Mouse (Mus musculus) 416B (cell line): ENCODE results near the gene Gm14412.
A peak's percentile ranks its signal among the peaks of the same experiment; 100 is the strongest.
"Not testable (repeated sequence)": the region's sequence is repeated elsewhere in the genome, so short reads cannot be mapped to it uniquely, and the experiment has no call there.

Experiments used
- DNase-seq: peaks from one replicate; pipeline ENCODE4 v3.0.0; 2011; ENCODE audit warnings: low read depth

The Gm14412 gene

DNA sequence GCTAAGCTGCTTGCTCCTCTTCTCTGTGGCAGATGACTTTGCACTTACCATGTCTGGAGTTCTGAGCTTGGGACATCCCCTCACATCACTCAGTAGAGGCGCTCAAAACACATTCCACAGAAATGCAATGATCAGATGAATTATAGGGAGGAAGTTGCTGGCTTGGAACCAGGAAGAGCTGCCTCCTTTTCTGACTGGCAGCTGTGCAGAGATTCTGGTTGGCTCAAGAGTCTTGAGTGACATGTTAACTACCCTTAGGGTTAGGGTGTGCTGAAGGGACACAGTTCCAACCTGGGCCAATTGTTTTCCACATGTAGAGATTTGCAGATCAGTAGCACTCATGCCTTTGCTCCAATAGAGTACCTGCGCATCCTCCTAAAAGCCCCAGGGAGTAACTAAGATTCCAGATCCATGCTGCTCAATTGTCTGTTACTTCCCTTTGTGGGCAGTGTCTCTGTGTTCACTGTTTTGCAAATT, at the start of gene Gm14412:
TSS of gene Gm14412 (minus strand) at position 51 of the 477 bp plus-strand sequence.
- DNase-seq = not testable (repeated sequence)

DNA sequence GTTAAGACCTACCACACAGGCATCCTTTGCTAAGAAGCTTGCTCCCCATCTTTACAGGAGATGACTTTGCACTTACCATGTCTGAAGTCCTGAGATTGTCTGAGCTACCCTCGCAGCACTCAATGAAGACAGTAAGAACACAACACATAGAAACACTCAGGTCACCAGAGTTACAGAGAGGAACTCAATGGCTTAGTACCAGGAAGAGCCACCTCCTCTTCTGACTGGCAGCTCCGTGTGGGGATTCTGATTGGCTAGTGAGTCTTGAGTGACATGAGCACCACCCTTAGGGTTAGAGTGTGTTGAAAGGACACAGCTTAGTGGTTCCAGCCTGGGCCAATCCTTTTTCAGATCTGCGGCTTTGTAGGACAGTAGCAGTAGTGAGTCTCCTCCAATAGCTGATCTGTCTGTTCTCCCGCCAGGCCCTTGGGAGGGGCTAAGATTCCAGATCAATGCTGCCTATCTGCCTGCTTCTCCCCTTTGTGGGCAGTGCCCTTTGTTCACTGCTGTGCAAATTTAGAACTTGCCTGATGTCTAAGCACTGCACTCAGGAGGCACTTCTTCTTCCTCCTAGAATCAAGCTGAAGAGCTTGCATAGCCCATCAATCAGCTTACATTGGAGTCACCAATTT, 5.7 kb upstream of the Gm14412 start:
- DNase-seq = peak; percentile 82

DNA sequence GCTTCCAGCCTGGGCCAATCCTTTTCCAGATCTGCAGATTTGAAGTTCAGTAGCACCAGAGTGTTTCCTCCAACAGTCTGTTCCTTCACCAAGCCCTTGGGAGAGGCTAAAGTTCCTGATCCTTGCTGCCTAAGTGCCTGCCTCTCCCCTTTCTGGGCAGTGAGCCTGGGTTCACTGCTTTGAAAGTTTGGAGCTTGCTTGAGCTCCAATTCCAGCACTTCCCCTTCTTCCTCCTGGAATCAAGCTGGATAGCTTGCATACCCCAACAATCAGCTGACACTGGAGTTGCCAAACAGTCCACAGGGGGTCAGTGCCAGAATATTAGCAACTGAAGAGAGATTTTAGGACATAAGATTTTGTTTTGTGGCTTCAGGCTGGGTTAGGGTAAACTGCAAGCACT, 2.7 kb downstream of the Gm14412 start:
- DNase-seq = not testable (repeated sequence)

DNA sequence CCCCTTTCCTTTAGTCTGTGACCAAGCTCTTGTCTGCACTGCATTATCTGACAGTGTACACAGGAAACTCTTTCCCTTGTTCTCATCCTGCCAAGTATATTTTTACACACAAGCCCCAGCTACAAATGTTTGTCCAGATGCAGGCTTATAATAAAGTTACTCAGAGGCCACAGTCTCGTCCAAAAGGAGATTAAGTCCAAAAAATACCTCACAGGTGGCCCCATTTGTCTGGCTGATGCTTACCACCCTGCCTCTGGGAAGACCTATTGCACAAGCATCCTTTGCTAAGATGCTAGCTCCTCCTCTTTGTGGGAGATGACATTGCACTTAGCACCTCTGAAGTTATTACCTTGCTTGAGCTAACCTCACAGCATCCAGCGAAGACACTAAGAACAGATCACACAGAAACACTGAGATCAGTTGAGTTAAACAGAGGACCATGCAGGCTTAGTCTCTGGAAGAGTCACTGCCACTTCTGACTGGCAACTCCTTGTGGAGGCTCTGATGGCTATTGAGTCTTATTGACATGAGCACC, 3.3 kb downstream of the Gm14412 start:
- DNase-seq = not testable (repeated sequence)

DNA sequence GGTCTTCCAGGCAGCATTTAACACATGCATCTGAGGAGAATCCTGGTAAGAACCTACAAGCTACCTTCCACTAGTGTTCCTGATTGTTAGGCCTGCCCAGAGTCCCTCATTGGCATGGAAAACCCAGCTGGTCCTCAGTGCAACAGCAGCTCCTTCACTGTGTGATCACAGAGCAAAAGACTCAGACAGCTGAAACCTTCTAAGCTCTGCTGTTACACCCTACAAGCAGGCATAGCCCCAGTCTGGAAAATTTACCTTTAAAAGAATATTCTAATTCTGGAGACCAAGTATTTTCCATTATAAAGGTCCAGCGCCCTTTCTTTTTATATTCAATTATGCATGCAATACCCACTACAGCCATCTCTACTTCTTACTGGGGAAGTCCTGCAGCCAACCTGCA, 5.1 kb downstream of the Gm14412 start:
- no peak for DNase-seq

DNA sequence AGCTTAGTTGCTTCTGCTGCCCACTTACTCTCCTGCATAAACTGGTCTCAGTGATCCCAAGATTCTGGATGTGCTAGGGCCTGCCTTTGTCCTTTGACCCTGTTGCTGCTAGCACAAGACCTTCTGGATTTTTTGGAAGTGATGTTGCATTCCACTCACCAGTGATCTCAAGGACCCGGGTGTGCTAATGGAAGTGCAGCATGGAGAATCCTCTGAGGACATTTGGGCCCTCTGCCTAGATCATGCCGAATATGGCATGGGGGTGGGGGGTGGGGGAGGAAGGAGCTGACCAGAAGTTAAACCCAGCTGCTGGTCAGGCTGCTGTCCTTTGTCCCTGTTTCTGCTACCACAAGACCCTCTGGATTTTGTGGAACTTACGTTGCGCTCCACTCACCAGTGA, 14.5 kb downstream of the Gm14412 start:
- not testable (repeated sequence) for DNase-seq

DNA sequence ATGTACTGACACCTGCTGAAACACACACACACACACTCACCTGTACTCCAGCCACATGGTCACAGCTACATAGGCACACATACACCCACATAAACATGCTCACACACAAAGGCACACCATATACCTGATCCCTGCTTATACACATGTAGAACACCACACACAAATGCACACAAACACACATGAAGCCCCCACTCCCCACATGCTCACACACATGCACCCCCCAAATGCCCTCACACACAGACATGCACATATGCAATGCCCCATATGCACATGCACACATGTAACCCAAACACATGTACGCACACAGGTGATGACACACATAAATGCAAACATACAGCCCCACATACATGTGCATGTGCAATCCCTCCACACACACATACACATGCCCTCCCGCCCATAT, 19.1 kb downstream of the Gm14412 start:
- not testable (repeated sequence) for DNase-seq

DNA sequence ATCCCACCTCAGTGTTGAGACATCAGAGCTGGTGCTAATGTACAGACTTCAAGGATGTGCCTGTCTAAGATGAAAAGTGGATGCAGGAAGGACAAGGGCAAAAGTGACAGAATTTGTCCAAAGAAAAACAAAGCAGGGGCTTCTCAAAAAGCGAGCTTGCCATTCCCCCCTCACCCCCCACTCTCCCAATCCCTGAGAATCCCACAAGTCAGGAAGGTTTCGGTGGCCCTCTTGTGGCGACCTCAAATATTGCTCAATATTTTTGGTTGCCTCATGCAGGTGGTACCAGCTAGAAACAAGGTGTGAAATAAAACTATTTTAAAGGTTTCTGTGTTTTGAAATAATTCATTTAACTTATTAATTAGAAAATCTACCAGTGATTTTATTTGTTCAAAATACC, 40.4 kb downstream of the Gm14412 start:
- not testable (repeated sequence) for DNase-seq

DNA sequence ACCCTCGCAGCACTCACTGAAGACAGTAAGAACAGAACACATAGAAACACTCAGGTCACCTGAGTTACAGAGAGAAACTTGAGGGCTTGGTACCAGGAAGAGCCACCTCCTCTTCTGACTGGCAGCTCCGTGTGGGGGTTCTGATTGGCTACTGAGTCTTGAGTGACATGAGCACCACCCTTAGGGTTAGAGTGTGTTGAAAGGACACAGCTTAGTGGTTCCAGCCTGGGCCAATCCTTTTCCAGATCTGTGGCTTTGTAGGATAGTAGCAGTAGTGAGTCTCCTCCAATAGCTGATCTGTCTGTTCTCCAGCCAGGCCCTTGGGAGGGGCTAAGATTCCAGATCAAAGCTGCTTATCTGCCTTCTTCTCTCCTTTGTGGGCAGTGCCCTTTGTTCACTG, 46.4 kb downstream of the Gm14412 start:
- peak; percentile 90 for DNase-seq

DNA sequence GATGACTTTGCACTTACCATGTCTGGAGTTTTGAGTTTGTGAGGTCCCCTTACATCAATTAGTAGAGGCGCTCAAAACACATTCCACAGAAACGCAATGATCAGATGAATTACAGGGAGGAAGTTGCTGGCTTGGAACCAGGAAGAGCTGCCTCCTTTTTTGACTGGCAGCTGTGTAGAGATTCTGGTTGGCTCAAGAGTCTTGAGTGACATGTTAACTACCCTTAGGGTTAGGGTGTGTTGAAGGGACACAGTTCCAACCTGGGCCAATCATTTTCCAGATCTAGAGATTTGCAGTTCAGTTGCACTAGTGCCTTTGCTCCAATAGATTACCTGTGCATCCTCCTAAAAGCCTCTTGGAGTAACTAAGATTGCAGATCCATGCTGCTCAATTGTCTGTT, 51.9 kb downstream of the Gm14412 start:
- DNase-seq = peak; percentile 86

DNA sequence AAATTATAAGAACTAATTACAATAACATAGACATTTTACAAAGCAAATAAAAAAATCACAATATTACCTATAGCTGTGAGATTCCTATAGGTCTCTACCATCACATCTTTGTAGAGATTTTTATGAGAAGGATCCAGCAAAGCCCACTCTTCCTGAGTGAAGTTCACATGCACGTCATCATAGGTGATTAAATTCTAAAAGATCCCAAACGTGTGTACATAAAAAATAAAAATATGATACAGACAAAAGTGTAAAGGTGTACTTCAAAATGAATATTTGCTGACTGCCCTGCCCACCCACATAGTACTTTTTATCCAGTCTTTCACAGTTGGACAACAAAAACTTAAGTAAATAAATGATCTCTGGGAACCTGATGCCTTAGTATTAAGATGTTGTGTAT, 57.2 kb downstream of the Gm14412 start, which contains the start of gene Gm14409:
TSS of gene Gm14409 (minus strand) at position 101 of the 400 bp plus-strand sequence.
- not testable (repeated sequence) for DNase-seq
